Mouse (Mus musculus): Measurements from ENCODE around the gene Spert. TPM values are rescaled to one million over a fixed set of nuclear protein-coding genes. Genes with fewer than 3 reads are reported as not detected.
A peak's percentile ranks its signal among the peaks of the same experiment; 100 is the strongest.

Gene Spert
- total and polyA plus RNA-seq, 2 experiments = not detected

- H3K36me3 ChIP-seq (ENCODE audit: control insufficient read depth, insufficient read depth, low read length) = no peaks in the 10 kb centered on the region
- TF ChIP-seq POLR2A (IDR thresholded peaks at IDR 0.05; ENCODE audit: extremely low read depth, insufficient read depth, low read length) = no peak
- no peak for TF ChIP-seq CTCF (IDR thresholded peaks at IDR 0.05; ENCODE audit: low read depth, low read length)
- 71% methylated on average over 6 of the region's 6 CpGs for WGBS
Measured at GRCm38 (mm10) chr14:75579010-75579409, 13.9 kb downstream of the Spert start.

GRCm38 (mm10) chr14:75566303-75566702 is 26.6 kb downstream of the Spert start:
- Histone ChIP-seq H3K27me3 (ENCODE audit: control insufficient read depth, insufficient read depth, low read length) (no peaks in the 10 kb centered on the region), H3K4me3 (ENCODE audit: insufficient read depth, low read depth, low read length) (no peak overlapping the region), H3K79me2 (ENCODE audit: control insufficient read depth, insufficient read depth, low read length) (no peaks in the 10 kb centered on the region), H3K4me1 (ENCODE audit: control insufficient read depth, insufficient read depth, low read length) (no peaks in the 10 kb centered on the region), H3K9ac (ENCODE audit: low read depth, low read length) (no peak overlapping the region), H3K36me3 (ENCODE audit: control insufficient read depth, insufficient read depth, low read length) (no peaks in the 10 kb centered on the region), H3K27ac (replicated peaks; ENCODE audit: insufficient read depth, low read depth, low read length) (no peak overlapping the region)
- DNase-seq (ENCODE audit: extremely low read depth, low read depth, low spot score) = no peak
- no peak for TF ChIP-seq CTCF (IDR thresholded peaks at IDR 0.05; ENCODE audit: low read depth, low read length)
- TF ChIP-seq POLR2A (IDR thresholded peaks at IDR 0.05; ENCODE audit: extremely low read depth, insufficient read depth, low read length) = no peak
- WGBS = 87% methylated on average over 3 of the region's 3 CpGs

More at GRCm38 (mm10) chr14:75579010-75579409, 13.9 kb downstream of the Spert start:
- Histone ChIP-seq H3K4me1 (ENCODE audit: control insufficient read depth, insufficient read depth, low read length) (no peaks in the 10 kb centered on the region), H3K27me3 (ENCODE audit: control insufficient read depth, insufficient read depth, low read length) (no peaks in the 10 kb centered on the region), H3K79me2 (ENCODE audit: control insufficient read depth, insufficient read depth, low read length) (no peaks in the 10 kb centered on the region), H3K27ac (replicated peaks; ENCODE audit: insufficient read depth, low read depth, low read length) (no peak overlapping the region), H3K4me3 (ENCODE audit: insufficient read depth, low read depth, low read length) (no peak overlapping the region), H3K9ac (ENCODE audit: low read depth, low read length) (no peak overlapping the region)
- DNase-seq (ENCODE audit: extremely low read depth, low read depth, low spot score) = no peak

- TF ChIP-seq CTCF (IDR thresholded peaks at IDR 0.05; ENCODE audit: low read depth, low read length) (no peak), POLR2A (IDR thresholded peaks at IDR 0.05; ENCODE audit: extremely low read depth, insufficient read depth, low read length) (no peak)
- DNase-seq (ENCODE audit: extremely low read depth, low read depth, low spot score) = no peak
- Histone ChIP-seq H3K27ac (replicated peaks; ENCODE audit: insufficient read depth, low read depth, low read length) (no peak overlapping the region), H3K4me1 (ENCODE audit: control insufficient read depth, insufficient read depth, low read length) (no peaks in the 10 kb centered on the region), H3K27me3 (ENCODE audit: control insufficient read depth, insufficient read depth, low read length) (no peaks in the 10 kb centered on the region), H3K79me2 (ENCODE audit: control insufficient read depth, insufficient read depth, low read length) (no peaks in the 10 kb centered on the region), H3K9ac (ENCODE audit: low read depth, low read length) (no peak overlapping the region), H3K4me3 (ENCODE audit: insufficient read depth, low read depth, low read length) (no peak overlapping the region), H3K36me3 (ENCODE audit: control insufficient read depth, insufficient read depth, low read length) (no peaks in the 10 kb centered on the region)
- WGBS = 78% methylated on average over 14 of the region's 14 CpGs
Measured at GRCm38 (mm10) chr14:75565534-75566140, 27.3 kb downstream of the Spert start.

- Histone ChIP-seq H3K4me3 (ENCODE audit: insufficient read depth, low read depth, low read length) (no peak overlapping the region), H3K36me3 (ENCODE audit: control insufficient read depth, insufficient read depth, low read length) (no peaks in the 10 kb centered on the region), H3K79me2 (ENCODE audit: control insufficient read depth, insufficient read depth, low read length) (no peaks in the 10 kb centered on the region), H3K9ac (ENCODE audit: low read depth, low read length) (no peak overlapping the region), H3K27me3 (ENCODE audit: control insufficient read depth, insufficient read depth, low read length) (no peaks in the 10 kb centered on the region), H3K4me1 (ENCODE audit: control insufficient read depth, insufficient read depth, low read length) (no peaks in the 10 kb centered on the region), H3K27ac (replicated peaks; ENCODE audit: insufficient read depth, low read depth, low read length) (no peak overlapping the region)
- no peak for TF ChIP-seq POLR2A (IDR thresholded peaks at IDR 0.05; ENCODE audit: extremely low read depth, insufficient read depth, low read length)
- TF ChIP-seq CTCF (IDR thresholded peaks at IDR 0.05; ENCODE audit: low read depth, low read length) = no peak
- DNase-seq (ENCODE audit: extremely low read depth, low read depth, low spot score) = peak; percentile 4
- WGBS = 54% methylated on average over 9 of the region's 9 CpGs
Measured at GRCm38 (mm10) chr14:75561577-75562331, 31.2 kb downstream of the Spert start.

GRCm38 (mm10) chr14:75541731-75542130 is 51.2 kb downstream of the Spert start:
- Histone ChIP-seq H3K36me3 (ENCODE audit: control insufficient read depth, insufficient read depth, low read length) (no peaks in the 10 kb centered on the region), H3K27ac (replicated peaks; ENCODE audit: insufficient read depth, low read depth, low read length) (no peak overlapping the region), H3K79me2 (ENCODE audit: control insufficient read depth, insufficient read depth, low read length) (no peaks in the 10 kb centered on the region), H3K4me3 (ENCODE audit: insufficient read depth, low read depth, low read length) (no peak overlapping the region), H3K9ac (ENCODE audit: low read depth, low read length) (no peak overlapping the region), H3K27me3 (ENCODE audit: control insufficient read depth, insufficient read depth, low read length) (no peaks in the 10 kb centered on the region), H3K4me1 (ENCODE audit: control insufficient read depth, insufficient read depth, low read length) (no peaks in the 10 kb centered on the region)
- 42% methylated on average over 8 of the region's 8 CpGs for WGBS
- no peak for DNase-seq (ENCODE audit: extremely low read depth, low read depth, low spot score)
- TF ChIP-seq CTCF (IDR thresholded peaks at IDR 0.05; ENCODE audit: low read depth, low read length) (no peak), POLR2A (IDR thresholded peaks at IDR 0.05; ENCODE audit: extremely low read depth, insufficient read depth, low read length) (no peak)

GRCm38 (mm10) chr14:75540996-75541350 is 51.9 kb downstream of the Spert start:
- TF ChIP-seq POLR2A (IDR thresholded peaks at IDR 0.05; ENCODE audit: extremely low read depth, insufficient read depth, low read length) = no peak
- TF ChIP-seq CTCF (IDR thresholded peaks at IDR 0.05; ENCODE audit: low read depth, low read length) = no peak
- no peak overlapping the region for H3K4me3 ChIP-seq (ENCODE audit: insufficient read depth, low read depth, low read length)
- H3K27ac ChIP-seq (replicated peaks; ENCODE audit: insufficient read depth, low read depth, low read length) = no peak overlapping the region
- 63% methylated on average over 5 of the region's 5 CpGs for WGBS
- H3K9ac ChIP-seq (ENCODE audit: low read depth, low read length) = no peak overlapping the region
- H3K79me2 ChIP-seq (ENCODE audit: control insufficient read depth, insufficient read depth, low read length) = no peaks in the 10 kb centered on the region
- H3K36me3 ChIP-seq (ENCODE audit: control insufficient read depth, insufficient read depth, low read length) = no peaks in the 10 kb centered on the region
- H3K27me3 ChIP-seq (ENCODE audit: control insufficient read depth, insufficient read depth, low read length) = no peaks in the 10 kb centered on the region
- no peak for DNase-seq (ENCODE audit: extremely low read depth, low read depth, low spot score)
- H3K4me1 ChIP-seq (ENCODE audit: control insufficient read depth, insufficient read depth, low read length) = no peaks in the 10 kb centered on the region
